Mouse (Mus musculus): ENCODE data around the gene Lhx4.
A peak's percentile ranks its signal among the peaks of the same experiment; 100 is the strongest.

Lhx4 gene

DNA sequence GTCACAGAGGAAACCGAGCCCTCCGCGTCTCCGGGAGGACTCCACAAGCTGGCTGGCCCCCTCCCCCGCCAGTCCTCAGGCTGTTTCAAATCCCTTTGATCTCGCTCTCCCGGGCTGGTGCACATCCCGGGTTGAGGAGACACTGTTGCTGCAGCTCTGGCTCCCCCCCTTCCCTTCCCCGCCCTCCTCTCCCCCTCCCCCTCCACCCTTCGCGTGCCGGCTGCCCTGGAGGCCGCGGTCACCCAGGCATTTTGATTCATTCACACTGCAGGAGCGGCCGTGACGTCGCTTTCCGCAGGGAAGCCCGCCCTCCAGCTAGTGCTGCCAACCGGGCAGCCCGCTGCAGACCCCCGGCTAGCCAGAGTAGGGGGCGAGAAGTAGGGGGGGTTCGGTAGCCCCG lies 9.5 kb downstream of the Lhx4 start:
- peak; percentile 45 for DNase-seq

DNA sequence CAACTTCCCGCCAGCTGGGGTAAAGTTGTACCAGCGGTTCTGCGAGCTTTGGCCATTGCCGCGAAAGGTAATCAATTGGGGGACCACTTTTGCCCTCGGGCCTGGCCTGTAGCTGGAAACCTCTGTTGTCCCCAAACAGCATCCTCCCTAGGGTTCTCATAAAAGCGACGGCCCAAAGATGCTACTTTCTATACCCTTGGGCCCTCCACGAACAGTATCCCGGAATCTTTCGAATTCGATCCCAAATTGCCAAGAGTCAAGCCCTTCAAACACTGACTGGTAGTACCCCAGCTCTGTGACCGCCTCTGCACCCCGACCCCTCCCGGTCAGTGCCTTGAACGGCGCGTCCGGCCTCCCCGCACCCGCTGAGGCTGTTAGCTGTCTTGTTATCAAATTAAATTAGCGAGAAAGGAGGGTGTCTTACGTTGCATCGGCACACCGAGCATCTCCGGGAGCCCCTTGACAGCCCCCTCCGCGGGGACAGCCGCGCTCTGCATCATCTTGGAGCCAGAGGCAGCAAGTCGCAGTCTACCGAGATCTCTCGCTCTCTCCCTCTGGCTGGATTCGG lies 10.0 kb downstream of the Lhx4 start:
- DNase-seq, result no peak

DNA sequence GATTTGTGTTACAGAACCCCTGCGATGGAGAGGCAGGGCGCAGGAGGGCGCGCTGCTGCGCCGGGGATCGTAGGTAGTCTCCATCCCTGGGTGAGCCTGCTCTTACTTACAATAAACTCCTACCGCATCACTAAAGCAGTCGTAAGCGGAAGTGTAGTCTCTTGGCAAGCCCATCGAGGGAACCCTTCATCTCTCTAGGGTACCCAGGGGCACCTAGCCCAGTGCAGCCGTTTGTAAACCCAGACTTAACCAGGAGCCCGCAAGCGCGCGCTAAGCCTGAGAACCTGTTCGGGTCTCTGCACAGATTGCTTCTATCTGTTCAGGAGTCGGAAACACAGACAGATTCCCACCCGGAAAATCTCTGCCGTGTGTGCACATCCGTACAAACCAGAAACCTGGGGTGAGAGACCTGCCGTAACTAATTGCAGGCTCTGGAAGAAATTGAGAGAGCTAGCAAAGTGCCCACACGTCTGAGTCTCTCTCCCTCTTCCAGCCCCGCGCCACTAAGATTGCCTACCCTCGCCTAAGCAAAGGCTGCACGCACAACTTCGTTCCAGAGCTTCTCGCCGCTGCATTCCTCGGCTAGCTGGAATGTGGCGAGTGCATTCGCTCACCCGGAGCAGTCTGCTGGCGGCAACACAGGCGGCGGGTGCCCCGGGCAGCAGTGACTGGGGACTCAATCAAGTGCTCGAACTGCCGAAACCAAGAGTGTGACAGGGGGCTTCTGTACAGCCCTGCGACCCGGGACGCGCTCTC lies 10.7 kb downstream of the Lhx4 start:
- peak; percentile 56 for DNase-seq

- no peak for DNase-seq
Measured at GRCm38 (mm10) chr1:155737809-155738383, 13.6 kb downstream of the Lhx4 start.

- DNase-seq, result peak; percentile 14
Measured at GRCm38 (mm10) chr1:155737017-155737808, 14.3 kb downstream of the Lhx4 start.

- no peak for DNase-seq
Measured at GRCm38 (mm10) chr1:155736096-155736825, 15.2 kb downstream of the Lhx4 start.

GRCm38 (mm10) chr1:155731156-155731555 lies 20.3 kb downstream of the Lhx4 start:
- DNase-seq, result peak; percentile 36

- DNase-seq, result no peak
Measured at GRCm38 (mm10) chr1:155729113-155729795, 22.2 kb downstream of the Lhx4 start.

- DNase-seq, result no peak
Measured at GRCm38 (mm10) chr1:155727830-155728229, 23.7 kb downstream of the Lhx4 start.

- DNase-seq, result no peak
Measured at GRCm38 (mm10) chr1:155725876-155726275, 25.6 kb downstream of the Lhx4 start.

DNA sequence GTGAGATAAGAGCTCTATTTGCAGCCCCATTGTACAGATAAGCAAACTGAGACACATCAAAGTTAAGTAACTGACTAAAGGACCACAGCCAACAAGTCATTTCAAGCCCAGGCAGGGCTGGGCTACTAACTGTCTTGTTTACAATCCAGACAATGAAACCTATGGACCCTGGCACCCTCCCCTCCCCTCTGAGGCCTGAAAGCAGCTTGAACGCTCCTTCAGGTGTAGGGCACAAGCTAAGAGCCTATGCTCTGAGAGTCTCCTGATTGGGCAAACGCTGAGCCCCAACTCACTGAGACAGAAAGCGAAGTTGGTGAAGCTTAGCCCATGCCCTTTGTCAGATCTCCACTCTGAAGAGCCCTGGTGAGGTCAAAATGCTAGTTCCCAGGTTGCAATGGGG lies 27.2 kb downstream of the Lhx4 start:
- no peak for DNase-seq

DNA sequence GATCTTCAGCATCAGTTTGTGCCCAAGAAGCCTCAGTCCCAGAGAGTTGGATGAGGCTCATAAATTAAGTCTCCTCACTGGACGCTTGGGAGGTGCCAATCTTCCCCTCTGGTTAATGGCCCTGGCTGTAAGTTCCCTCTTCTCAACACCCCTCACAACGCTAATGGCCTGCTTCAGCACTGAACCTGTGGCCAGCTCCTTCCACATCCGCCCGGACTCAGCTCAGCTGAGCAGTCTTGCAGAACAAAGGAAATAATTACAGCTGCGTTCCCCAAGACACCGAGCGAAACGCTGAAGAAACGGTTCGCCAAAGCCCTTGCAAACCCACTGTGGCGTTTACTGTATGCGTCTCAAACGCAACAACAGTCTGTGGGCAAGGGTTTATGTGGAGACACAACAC lies 29.3 kb downstream of the Lhx4 start:
- peak; percentile 85 for DNase-seq

DNA sequence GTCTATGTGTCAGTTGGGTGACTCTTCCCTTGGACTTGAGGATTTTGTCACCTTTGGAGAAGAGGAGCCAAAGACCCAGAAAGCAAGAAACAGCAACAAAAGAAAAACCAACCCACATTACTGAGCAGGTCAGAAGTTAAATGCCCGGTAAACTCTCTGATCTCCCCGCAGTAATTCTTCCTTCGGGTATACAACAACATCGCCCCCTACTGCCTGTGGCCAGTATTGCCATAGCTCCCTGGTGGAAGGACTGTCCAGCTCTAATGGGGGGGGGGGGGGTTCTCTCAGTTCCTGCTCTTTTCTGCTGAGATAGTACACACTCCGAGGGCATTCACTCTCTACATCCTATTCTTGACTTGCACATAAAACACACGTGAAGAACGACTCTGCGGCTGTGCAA lies 30.0 kb downstream of the Lhx4 start:
- peak; percentile 36 for DNase-seq

- no peak for DNase-seq
Measured at GRCm38 (mm10) chr1:155720006-155720405, 31.5 kb downstream of the Lhx4 start.

DNA sequence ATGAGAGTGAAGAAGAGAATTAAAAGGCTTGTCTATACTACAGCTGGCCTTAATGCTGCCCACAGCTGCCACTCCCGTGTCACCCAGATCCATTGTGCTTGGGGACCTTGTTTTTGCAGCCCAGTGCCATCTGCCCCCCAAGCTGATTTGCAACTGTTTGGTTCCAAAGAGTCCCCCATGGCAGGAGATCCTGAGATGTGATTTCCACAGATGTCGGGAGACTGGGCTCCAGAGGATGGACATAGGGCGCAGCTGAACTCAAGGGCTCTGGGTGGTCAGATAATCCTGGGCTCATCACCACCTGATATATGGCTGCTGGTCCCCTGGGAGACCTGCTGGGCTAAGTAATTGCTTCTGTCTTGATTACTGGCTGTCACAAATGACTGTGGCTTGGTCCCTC lies 32.6 kb downstream of the Lhx4 start:
- no peak for DNase-seq

- DNase-seq, result no peak
Measured at GRCm38 (mm10) chr1:155717301-155717700, 34.2 kb downstream of the Lhx4 start.

- DNase-seq, result no peak
Measured at GRCm38 (mm10) chr1:155715366-155715765, 36.1 kb downstream of the Lhx4 start.

GRCm38 (mm10) chr1:155713306-155713705 lies 38.2 kb downstream of the Lhx4 start:
- DNase-seq, result no peak

DNA sequence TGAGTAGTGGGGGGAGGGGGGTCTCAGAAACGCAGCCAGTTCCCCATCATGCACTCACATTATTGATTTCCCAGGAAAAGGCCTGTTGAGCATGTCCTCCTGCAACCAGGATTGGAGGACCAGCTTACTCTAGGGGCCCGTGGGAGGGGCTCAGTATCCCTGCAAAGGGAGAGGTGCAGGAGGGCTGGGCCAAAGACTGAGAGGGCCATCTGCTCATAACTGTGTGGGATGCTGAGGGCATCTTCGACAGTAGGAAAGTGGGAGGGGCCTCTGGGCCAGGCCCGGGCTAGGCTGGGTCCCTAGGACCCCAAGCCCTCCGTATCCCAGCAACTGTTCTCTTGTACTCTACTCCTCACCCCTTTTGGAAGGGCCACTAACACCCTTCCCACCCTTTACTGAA lies 47.3 kb downstream of the Lhx4 start:
- no peak for DNase-seq

DNA sequence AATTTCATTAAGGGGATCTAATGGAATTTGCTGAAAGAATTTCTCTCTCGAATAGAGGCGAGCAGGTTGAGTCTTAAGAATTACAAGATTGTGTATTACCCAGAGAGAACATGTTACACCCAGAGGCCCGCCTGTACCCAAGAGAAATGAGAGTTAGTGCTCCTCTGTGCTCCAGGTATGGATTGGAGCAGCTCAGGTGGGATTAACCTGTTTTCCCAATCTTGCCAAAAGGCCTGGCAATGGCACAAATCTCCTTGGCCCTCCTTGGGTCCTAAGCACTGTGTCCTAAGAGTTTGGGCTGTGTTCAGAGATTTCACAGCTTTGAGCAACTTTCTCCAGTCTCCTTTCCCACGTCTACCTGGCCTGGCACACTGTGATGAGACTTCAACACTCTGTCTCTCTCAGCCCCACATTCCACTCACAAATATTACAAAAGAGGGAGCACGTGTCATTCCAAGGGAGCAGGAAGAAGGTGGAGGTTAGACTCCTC lies 48.2 kb downstream of the Lhx4 start:
- DNase-seq, result no peak

GRCm38 (mm10) chr1:155700886-155701285 lies 50.6 kb downstream of the Lhx4 start:
- peak; percentile 21 for DNase-seq

Data from kidney, postnatal 10 days (tissue).